Mouse (Mus musculus) adrenal gland, adult 18-20 months (tissue): ENCODE results near the gene Klf9. TPM values are rescaled to one million over a fixed set of nuclear protein-coding genes. Genes with fewer than 3 reads are reported as not detected.

Source experiments
- DNase-seq, 2 experiments: peaks; one replicate each; pipeline ENCODE4 v3.0.0; 2021 to 2022; ENCODE audit warnings: low spot score in 2 of 2
- total RNA-seq, 2 experiments: library from RNA; stranded (reverse); gene quantifications; 1 replicate in 1 of 2; 2 replicates in 1 of 2; pipeline ENCODE4 v1.2.3; 2021

The Klf9 gene
- total RNA-seq, 2 experiments from 2014 or later, result 63.4 to 82.4 TPM

GRCm38 (mm10) chr19:23162387-23162809, 21.4 kb downstream of the Klf9 start:
- DNase-seq, result no peak

- no peak for DNase-seq
Measured at GRCm38 (mm10) chr19:23162877-23163276, 21.9 kb downstream of the Klf9 start.

GRCm38 (mm10) chr19:23163361-23163760, 22.3 kb downstream of the Klf9 start:
- no peak for DNase-seq

GRCm38 (mm10) chr19:23164651-23165240, 23.7 kb downstream of the Klf9 start:
- DNase-seq, result no peak

GRCm38 (mm10) chr19:23166550-23167284, 25.7 kb downstream of the Klf9 start:
- no peak for DNase-seq

- no peak for DNase-seq
Measured at GRCm38 (mm10) chr19:23168899-23169658, 28.1 kb downstream of the Klf9 start.

- no peak for DNase-seq
Measured at GRCm38 (mm10) chr19:23169659-23170050, 28.6 kb downstream of the Klf9 start.

GRCm38 (mm10) chr19:23170476-23170875, 29.4 kb downstream of the Klf9 start:
- DNase-seq, result no peak

GRCm38 (mm10) chr19:23171136-23171535, 30.1 kb downstream of the Klf9 start:
- no peak for DNase-seq

- DNase-seq, result no peak
Measured at GRCm38 (mm10) chr19:23175090-23175489, 34.1 kb downstream of the Klf9 start.

- no peak for DNase-seq
Measured at GRCm38 (mm10) chr19:23175511-23175910, 34.5 kb downstream of the Klf9 start.

GRCm38 (mm10) chr19:23178533-23178932, 37.5 kb downstream of the Klf9 start:
- no peak for DNase-seq

- no peak for DNase-seq
Measured at GRCm38 (mm10) chr19:23183493-23183892, 42.5 kb downstream of the Klf9 start.

- no peak for DNase-seq
Measured at GRCm38 (mm10) chr19:23184068-23184467, 43.0 kb downstream of the Klf9 start.

- no peak for DNase-seq
Measured at GRCm38 (mm10) chr19:23187732-23188131, 46.7 kb downstream of the Klf9 start.

GRCm38 (mm10) chr19:23188986-23189385, 48.0 kb downstream of the Klf9 start:
- DNase-seq, result no peak

GRCm38 (mm10) chr19:23189744-23190143, 48.7 kb downstream of the Klf9 start:
- no peak for DNase-seq

- no peak for DNase-seq
Measured at GRCm38 (mm10) chr19:23191486-23191885, 50.5 kb downstream of the Klf9 start.

GRCm38 (mm10) chr19:23193076-23193475, 52.0 kb downstream of the Klf9 start:
- DNase-seq, result no peak

- no peak for DNase-seq
Measured at GRCm38 (mm10) chr19:23202106-23202505, 61.1 kb downstream of the Klf9 start.

- DNase-seq, result no peak
Measured at GRCm38 (mm10) chr19:23203505-23204053, 62.6 kb downstream of the Klf9 start.

GRCm38 (mm10) chr19:23211325-23211724, 70.3 kb downstream of the Klf9 start:
- DNase-seq, result no peak
